Mouse (Mus musculus) embryonic stem cell, embryonic (primary cell): ENCODE measurements around the gene Psmd12.

ENCODE experiments used
- CTCF ChIA-PET, 4 experiments: fragments of 300-600 bp in 2 of 4; fragments of 350-600 bp in 2 of 4; sonication (Branson Sonifier 250); formaldehyde crosslinking; loops; one replicate each; lab custom pipeline; 2022; ENCODE audit warnings: inconsistent platforms in 2 of 4; lab: Charles Lee
- POLR2A ChIA-PET, 4 experiments: fragments of 300-600 bp in 2 of 4; fragments of 350-600 bp in 2 of 4; sonication (Branson Sonifier 250); formaldehyde crosslinking; loops; one replicate each; lab custom pipeline; 2022; ENCODE audit warnings: antibody characterized with exemption in 4 of 4, inconsistent platforms in 1 of 4; lab: Charles Lee

Psmd12 gene

DNA sequence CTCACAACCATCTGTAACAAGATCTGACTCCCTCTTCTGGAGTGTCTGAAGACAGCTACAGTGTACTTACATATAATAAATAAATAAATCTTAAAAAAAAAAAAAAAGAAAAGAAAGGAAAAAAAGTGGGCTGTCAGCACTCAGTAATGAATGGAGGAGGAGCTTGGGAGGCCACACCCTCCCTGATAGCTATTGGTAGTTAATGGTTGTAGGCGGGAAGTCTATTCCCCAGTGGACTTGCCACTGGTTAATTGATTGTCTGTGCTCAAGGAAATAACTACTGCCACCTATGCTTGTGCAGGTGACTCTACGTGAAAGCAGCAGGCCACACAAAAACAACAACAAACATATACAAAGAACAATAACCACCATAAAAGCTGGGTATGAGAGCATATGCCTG lies 37.1 kb downstream of the Psmd12 start:
- ChIA-PET POLR2A (interaction anchor here (0.5 to 10.4 kb wide), 28 partner anchors 8 to 381 kb away, joined by 3 to 166 read pairs (median 4); partner anchors contain the start of gene Helz (in 2 of the 4)), CTCF (interaction anchor here in 3 of 4 experiments (0.6 to 1.3 kb wide), 4 partner anchors 9 to 1401 kb away, joined by 3 to 8 read pairs (median 4); no protein-coding TSS in a partner anchor)

DNA sequence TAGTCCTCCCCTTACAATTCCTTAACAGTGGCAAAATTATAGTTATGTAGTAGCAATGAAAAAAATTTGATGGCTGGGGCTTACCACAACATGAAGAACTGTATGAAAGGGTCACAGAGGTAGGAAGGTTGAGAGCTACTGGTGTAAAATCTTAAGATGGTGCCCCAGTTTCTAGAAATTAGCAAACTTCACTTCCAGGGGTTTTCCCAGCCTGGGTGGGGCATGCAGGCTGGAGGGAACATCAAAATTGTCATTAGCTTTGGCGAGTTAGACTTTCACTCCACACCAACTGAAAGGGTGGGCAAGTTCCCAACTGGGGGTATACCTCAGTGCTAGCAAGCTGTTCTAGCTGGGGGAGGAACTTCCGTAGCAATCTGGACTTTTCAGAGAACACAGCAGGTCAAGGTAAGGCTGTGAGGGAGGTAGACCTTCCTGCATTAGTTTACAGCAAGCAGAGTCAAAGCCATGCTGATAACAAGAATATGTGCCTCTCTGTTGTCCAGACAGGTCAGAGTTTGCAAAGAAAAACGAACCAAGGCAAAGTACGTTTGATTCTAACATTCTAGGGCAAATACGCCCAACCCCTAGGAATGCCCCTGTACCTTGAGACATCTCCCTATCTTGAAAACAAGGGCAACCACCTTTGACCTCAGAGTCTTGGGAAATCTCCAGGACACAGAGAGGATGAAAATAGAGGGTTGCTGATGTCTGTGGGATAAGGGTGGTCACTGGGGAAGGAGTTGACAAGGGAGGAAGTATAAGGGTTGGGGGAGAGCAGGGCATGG lies 39.6 kb downstream of the Psmd12 start:
- CTCF ChIA-PET, result interaction anchor here in 3 of 4 experiments (0.5 to 1.4 kb wide), 3 partner anchors 8 to 384 kb away, joined by 3 to 12 read pairs (median 4); no protein-coding TSS in a partner anchor
- POLR2A ChIA-PET, result interaction anchor here (0.7 to 10.4 kb wide), 10 partner anchors 8 to 179 kb away, joined by 3 to 166 read pairs (median 6); no protein-coding TSS in a partner anchor

DNA sequence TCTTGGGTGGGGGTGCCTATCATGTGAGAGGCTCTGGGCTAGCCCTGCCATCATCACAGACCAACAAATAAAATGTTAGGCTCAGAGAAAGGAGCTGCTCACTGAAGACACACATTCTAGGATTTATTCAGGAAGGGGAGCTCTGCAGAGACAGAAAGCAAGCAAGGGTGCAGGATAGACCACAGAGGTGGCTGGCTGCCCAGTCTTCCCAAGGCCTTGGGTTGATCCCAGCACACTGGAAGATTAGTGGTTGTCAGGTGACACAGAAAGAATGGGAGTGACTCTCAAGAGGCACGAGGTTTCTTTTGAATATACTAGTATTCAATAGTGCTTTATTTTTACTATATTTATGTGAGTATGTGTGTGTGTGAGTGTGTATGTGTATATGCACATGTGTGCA lies 41.9 kb downstream of the Psmd12 start:
- ChIA-PET POLR2A (interaction anchor here in 2 of 4 experiments (0.6 to 10.4 kb wide), 11 partner anchors 8 to 367 kb away, joined by 3 to 166 read pairs (median 6); no protein-coding TSS in a partner anchor), CTCF (no interaction called here)

DNA sequence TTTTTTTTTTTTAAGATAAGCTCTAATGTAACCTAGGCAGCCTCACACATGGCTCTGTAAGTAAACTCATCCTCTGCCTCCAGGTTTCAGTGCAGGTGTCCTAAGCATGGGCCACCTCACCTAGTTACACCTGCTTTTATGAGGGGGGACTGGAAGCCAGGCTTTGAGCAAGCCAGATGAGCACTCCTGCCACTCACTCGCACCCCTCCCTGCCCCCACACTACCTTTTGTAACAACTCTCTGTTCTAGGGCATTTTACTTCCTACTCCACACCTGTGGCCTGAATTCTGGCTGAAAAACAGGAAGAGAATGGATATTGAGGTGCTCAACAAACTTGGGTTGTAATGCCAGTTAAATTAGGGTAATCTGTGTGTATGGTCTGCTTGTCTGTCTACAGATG lies 45.7 kb downstream of the Psmd12 start:
- ChIA-PET CTCF (interaction anchor here in 3 of 4 experiments (0.6 to 0.7 kb wide), 5 partner anchors 17 to 170 kb away, joined by 3 read pairs; no protein-coding TSS in a partner anchor), POLR2A (interaction anchor here in 2 of 4 experiments (1.0 to 11.6 kb wide), 8 partner anchors 8 to 26 kb away, joined by 3 to 166 read pairs (median 7); partner anchors contain the start of gene Helz (in 1 of the 2))

DNA sequence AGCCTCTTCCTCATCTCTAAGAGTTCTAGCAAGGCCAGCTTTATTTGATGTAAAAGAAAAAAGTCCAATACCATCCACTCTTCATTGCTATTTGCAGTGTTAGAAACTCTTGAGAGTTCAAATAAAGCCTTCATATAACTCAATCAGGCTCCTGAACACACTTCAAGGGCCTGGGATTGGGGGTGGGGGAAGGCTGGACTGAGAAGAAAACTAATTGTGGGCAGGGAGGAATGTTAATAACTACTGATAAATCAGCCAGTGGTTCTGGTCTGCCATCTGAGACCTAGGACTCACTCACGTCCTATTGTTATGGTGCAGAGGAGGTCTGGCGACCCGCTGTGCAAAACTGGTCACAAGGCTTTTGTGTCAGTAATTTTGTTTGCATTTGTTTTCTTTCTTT lies 48.3 kb downstream of the Psmd12 start:
- ChIA-PET POLR2A (interaction anchor here in 3 of 4 experiments (0.9 to 11.6 kb wide), 11 partner anchors 9 to 43 kb away, joined by 3 to 166 read pairs (median 5); no protein-coding TSS in a partner anchor), CTCF (interaction anchor here in 1 of 4 experiments (1.0 kb wide), 1 partner anchor 9 kb away, joined by 4 read pairs; no protein-coding TSS in a partner anchor)

GRCm38 (mm10) chr11:107529320-107529719 lies 50.0 kb downstream of the Psmd12 start:
- POLR2A ChIA-PET, result interaction anchor here (0.6 to 11.6 kb wide), 17 partner anchors 9 to 1397 kb away, joined by 3 to 166 read pairs (median 5); partner anchors contain the start of genes Helz (in 2 of the 4) and Psmd12 (in 1 of the 4)
- CTCF ChIA-PET, result interaction anchor here in 3 of 4 experiments (0.6 to 1.2 kb wide), 6 partner anchors 11 to 19 kb away, joined by 3 to 4 read pairs (median 4); no protein-coding TSS in a partner anchor

DNA sequence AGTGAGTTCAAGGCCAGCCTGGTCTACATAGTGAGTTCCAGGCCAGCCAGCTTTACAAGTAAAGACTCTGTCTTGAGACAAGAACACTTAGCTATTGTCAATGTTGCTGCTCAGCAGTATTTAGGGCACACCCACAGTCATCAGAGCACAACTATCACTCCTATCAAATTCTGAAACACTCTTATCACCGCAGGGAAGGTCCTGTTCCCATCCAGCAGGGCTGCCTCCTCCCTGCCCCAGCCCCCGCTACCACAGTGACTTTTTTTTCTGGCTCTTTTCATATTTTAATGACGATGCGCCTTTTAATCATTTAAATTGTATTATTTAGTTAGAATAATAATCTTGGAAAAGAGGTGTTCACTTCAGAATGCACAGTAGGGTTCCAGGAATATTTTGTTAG lies 52.2 kb downstream of the Psmd12 start:
- CTCF ChIA-PET, result interaction anchor here in 2 of 4 experiments (0.6 to 1.4 kb wide), 7 partner anchors 12 to 1549 kb away, joined by 3 to 12 read pairs (median 3); no protein-coding TSS in a partner anchor
- POLR2A ChIA-PET, result interaction anchor here in 3 of 4 experiments (0.6 to 11.6 kb wide), 24 partner anchors 9 to 1942 kb away, joined by 3 to 166 read pairs (median 5); partner anchors contain the start of genes Helz (in 2 of the 3), Arsg (in 1 of the 3) and Slc16a6 (in 1 of the 3)

- ChIA-PET CTCF (interaction anchor here in 3 of 4 experiments (0.6 to 2.0 kb wide), 6 partner anchors 13 to 538 kb away, joined by 3 to 12 read pairs (median 8); no protein-coding TSS in a partner anchor), POLR2A (interaction anchor here in 3 of 4 experiments (0.6 to 11.6 kb wide), 29 partner anchors 8 to 1759 kb away, joined by 3 to 166 read pairs (median 5); partner anchors contain the start of gene Helz (in 3 of the 3))
These were observed 53.0 kb downstream of the Psmd12 start for GRCm38 (mm10) chr11:107532271-107532670.

DNA sequence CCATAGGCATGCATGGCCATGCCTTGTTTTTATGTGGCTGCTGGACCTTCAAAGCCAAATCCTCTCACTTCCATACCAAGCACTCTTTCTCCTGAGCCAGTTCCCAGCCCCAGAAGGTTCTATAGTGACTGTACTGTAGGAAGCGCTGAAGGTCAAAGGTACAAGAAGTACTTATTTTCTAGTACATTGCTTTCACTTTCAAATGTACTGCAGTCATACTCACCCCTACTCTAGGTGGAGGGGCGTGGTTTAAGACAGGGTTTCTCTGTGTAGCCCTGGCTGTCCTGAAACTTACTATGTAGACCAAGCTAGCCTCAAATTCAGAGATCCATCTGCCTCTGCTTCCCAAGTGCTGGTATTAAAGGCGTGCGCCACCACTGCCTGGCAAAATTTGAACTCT lies 59.7 kb downstream of the Psmd12 start:
- ChIA-PET POLR2A (interaction anchor here in 3 of 4 experiments (0.7 to 5.9 kb wide), 14 partner anchors 7 to 55 kb away, joined by 3 to 48 read pairs (median 4); partner anchors contain the start of gene Helz (in 1 of the 3)), CTCF (no interaction called here)

DNA sequence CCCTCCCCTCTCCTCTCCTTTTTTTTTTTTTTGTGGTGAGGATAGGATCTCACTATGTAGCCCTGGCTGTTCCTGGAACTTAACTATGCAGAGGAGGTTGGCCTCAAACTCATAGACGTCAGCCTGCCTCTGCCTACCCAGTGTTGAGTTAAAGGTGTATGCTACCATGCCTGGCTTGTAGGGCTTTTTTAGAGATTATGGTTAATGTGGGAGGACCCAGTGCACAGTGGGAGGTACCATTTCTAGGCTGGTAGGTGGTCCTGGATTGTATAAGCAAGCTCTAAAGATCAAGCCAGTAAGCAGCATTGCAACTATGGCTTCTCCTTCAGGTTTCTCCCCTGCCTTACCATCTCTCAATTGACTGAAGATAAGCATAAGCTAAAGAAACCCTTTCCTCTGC lies 61.1 kb downstream of the Psmd12 start:
- ChIA-PET CTCF (interaction anchor here in 1 of 4 experiments (0.7 kb wide), 1 partner anchor 11 kb away, joined by 4 read pairs; no protein-coding TSS in a partner anchor), POLR2A (interaction anchor here (0.6 to 5.9 kb wide), 9 partner anchors 9 to 469 kb away, joined by 3 to 48 read pairs (median 4); no protein-coding TSS in a partner anchor)

DNA sequence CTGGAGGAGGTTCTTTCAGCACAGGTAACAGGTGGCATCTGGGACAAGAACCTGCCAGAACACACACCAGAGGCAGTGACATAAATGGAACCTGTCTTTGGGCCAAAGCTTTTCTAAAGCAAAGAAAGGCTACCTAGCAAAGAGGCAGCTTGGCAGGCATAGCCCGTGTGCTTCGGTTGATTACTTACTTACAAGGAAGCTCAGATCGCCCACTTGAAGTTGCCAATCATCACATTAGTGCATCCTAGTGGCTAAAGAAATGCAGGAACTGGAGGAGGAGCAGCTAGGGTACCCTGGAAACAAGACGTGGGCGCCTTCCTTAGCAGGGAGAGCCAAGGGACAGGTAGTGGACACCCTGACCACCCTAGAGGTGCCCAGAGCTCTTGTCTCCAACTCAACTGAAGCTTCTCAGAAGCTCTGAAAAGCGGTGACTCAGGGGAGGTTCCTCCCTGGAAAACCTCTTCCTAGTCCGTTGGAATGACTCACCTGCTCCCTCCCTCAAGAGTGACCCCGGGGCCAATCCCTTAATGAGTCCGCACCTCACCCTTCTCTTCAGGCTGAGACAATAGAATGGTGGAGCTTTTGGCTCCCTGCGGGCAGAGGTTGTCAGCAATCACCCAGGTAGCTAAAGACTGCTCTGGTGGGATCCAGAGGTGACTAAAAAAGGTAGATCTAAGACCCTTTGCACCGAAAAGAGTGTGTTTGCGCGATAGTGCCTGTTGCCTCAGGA lies 66.6 kb downstream of the Psmd12 start:
- CTCF ChIA-PET, result interaction anchor here in 3 of 4 experiments (0.5 to 2.0 kb wide), 8 partner anchors 14 to 84 kb away, joined by 3 to 7 read pairs (median 4); partner anchors contain the start of gene Pitpnc1 (in 1 of the 3)
- POLR2A ChIA-PET, result interaction anchor here (0.5 to 7.8 kb wide), 64 partner anchors 8 to 1351 kb away, joined by 3 to 104 read pairs (median 5); partner anchors contain the start of genes Cep95 (in 1 of the 4), Ddx5 (in 1 of the 4), Pitpnc1 (in 1 of the 4) and Psmd12 (in 1 of the 4)

DNA sequence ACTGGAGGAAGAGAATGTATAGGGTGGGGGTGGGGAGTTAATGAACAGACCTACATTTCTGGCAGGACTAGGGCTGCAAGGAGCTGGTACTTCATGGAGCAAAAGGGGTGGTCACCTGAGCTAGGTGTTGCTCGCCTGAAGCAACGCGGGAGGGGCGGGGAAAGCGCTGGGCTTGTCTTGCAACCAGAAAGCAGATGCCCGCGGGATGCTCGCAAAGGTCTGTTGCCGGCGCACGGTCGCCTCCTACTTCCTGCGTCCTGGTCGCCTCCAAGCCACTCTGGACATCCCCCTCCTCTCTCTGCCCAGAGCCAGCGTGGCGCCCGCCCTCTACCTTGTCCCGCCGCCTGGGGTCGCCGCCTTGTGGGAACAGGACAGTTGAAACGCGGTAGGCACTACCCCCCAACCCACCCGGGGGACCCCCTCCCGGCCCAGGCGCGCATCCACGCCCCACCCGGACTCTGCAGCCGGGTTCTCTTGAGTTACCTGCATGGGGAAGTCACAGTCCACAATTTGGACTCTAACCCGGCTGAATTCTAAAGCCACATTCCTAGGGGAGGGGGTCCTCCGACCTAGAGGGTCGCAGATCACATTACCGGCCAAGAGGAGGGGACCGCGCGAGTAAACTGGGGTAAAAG lies 67.5 kb downstream of the Psmd12 start:
- ChIA-PET POLR2A (interaction anchor here (0.5 to 7.8 kb wide), 71 partner anchors 9 to 1350 kb away, joined by 3 to 104 read pairs (median 5); partner anchors contain the start of genes Cep95 (in 1 of the 4), Ddx5 (in 1 of the 4), Kpna2 (in 1 of the 4) and Nol11 (in 1 of the 4)), CTCF (interaction anchor here (0.5 to 2.0 kb wide), 10 partner anchors 13 to 532 kb away, joined by 3 to 7 read pairs (median 4); partner anchors contain the start of gene Pitpnc1 (in 1 of the 4))

DNA sequence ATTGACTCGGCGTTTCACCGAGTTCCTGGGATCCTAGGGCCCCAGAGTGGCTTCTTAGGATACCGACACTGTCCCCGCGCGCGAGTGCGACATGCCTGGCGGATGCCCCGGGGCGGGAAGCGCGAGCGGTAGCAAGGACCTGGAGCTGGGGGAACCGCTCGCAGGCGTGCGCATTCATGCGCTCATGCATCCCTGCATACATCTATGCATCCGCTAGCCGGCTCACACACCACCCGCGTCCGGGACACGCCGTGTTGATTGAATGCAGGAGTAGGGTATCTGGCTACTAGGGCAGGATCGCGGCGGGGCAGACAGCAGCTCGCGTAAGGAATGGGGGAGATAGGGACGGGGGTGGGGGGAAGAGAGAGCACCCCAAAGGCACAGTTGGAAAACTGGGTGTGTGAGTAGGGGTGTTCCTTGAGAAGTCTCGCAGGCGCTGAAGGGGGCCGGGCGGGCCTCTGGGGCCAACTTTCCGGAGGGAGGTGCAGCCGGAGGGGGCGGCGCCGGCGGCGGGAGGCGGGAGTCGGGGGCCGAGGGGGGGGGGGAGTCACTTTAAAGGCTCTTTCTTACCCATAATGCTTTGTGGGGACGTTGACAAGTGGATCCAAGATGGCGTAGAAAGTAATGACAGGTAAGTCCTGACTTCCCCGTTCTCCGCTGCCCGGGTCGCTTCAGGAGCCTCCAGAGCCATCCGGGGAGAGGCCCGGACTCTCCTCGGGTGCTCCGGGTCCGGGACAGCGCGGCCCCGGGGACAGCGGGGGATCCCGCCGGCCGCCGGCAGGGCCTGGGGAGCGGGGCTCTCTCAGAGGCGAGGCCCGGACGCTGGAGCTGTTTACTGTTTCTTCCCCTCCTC lies 68.3 kb downstream of the Psmd12 start, which contains the start of gene Helz:
Helz (plus strand) TSS at position 580 of the 853 bp plus-strand sequence.
- ChIA-PET POLR2A (interaction anchor here (0.5 to 7.8 kb wide), 51 partner anchors 8 to 590 kb away, joined by 3 to 104 read pairs (median 6); partner anchors contain the start of genes Kpna2 (in 1 of the 4) and Nol11 (in 1 of the 4)), CTCF (interaction anchor here (0.5 to 2.0 kb wide), 9 partner anchors 29 to 1056 kb away, joined by 3 to 7 read pairs (median 4); partner anchors contain the start of gene Pitpnc1 (in 1 of the 4))

GRCm38 (mm10) chr11:107548204-107548975 lies 69.1 kb downstream of the Psmd12 start:
- ChIA-PET POLR2A (interaction anchor here (0.5 to 7.8 kb wide), 34 partner anchors 10 to 1818 kb away, joined by 3 to 104 read pairs (median 4); no protein-coding TSS in a partner anchor), CTCF (interaction anchor here in 3 of 4 experiments (0.6 to 2.0 kb wide), 8 partner anchors 24 to 1057 kb away, joined by 3 to 7 read pairs (median 5); no protein-coding TSS in a partner anchor)
